Mouse (Mus musculus) bone marrow, adult 2 months (tissue): ENCODE data around the gene Cfap36.

Source experiments
- CTCF ChIP-seq: fragments of 200-500 bp; IDR thresholded peaks from 2 replicates; pipeline ENCODE4 v1.5.1; 2011; ENCODE audit warnings: low read length, control low read depth; ENCODE audit not compliant: control insufficient read depth, insufficient read depth
- POLR2A ChIP-seq: fragments of 200-500 bp; IDR thresholded peaks from 2 replicates; pipeline ENCODE4 v1.6.1; 2011; ENCODE audit warnings: low read depth, mild to moderate bottlenecking, control low read depth, low read length, borderline replicate concordance; ENCODE audit not compliant: control insufficient read depth

- TF ChIP-seq POLR2A (no peak), CTCF (no peak)
These were observed 37.4 kb downstream of the Cfap36 start for GRCm38 (mm10) chr11:29209774-29210173.
